Mouse (Mus musculus) limb, embryonic 13.5 days (tissue): Measurements from ENCODE around the gene Lrrk1. TPM values are rescaled to one million over a fixed set of nuclear protein-coding genes. Genes with fewer than 3 reads are reported as not detected.

Source experiments
- ATAC-seq: fragments of 200-750 bp; cut with Nextera tagmentation; 2 replicates; pipeline ENCODE4 v1.8.0; 2017; ENCODE audit warnings: low read depth, moderate number of reproducible peaks, moderate TSS enrichment; ENCODE audit not compliant: low FRiP score
- H3K27ac ChIP-seq: fragments of 300-500 bp; sonication (generic); 2 replicates; pipeline ENCODE4 v1.5.1; 2015; ENCODE audit warnings: inconsistent platforms, mild to moderate bottlenecking, moderate library complexity
- H3K27me3 ChIP-seq: fragments of 300-500 bp; sonication (generic); 2 replicates; pipeline ENCODE4 v1.6.1; 2015; ENCODE audit warnings: mild to moderate bottlenecking, inconsistent platforms
- H3K36me3 ChIP-seq: fragments of 300-500 bp; sonication (generic); 2 replicates; pipeline ENCODE4 v1.6.1; 2015; ENCODE audit warnings: inconsistent platforms, mild to moderate bottlenecking, moderate library complexity
- H3K4me1 ChIP-seq: fragments of 300-500 bp; sonication (generic); 2 replicates; pipeline ENCODE4 v1.6.1; 2015; ENCODE audit warnings: inconsistent platforms
- H3K4me2 ChIP-seq: fragments of 300-500 bp; sonication (generic); replicated peaks from 2 replicates; pipeline ENCODE4 v1.6.1; 2015; ENCODE audit warnings: inconsistent platforms, mild to moderate bottlenecking, moderate library complexity
- H3K4me3 ChIP-seq: fragments of 300-500 bp; sonication (generic); 2 replicates; pipeline ENCODE4 v1.5.1; 2015; ENCODE audit warnings: moderate library complexity, mild to moderate bottlenecking, inconsistent platforms
- H3K9ac ChIP-seq: fragments of 300-500 bp; sonication (generic); 2 replicates; pipeline ENCODE4 v1.6.1; 2015; ENCODE audit warnings: mild to moderate bottlenecking, inconsistent platforms
- H3K9me3 ChIP-seq: fragments of 300-500 bp; sonication (generic); 2 replicates; pipeline ENCODE4 v1.6.1; 2016; ENCODE audit warnings: inconsistent platforms
- WGBS: fragments of 180-500 bp; shearing (Covaris S2); methylation state at CpG from one replicate; pipeline ENCODE4 v1.1.7; 2015; 5-methylcytosine and 5-hydroxymethylcytosine counted together
- polyA plus RNA-seq: library from polyadenylated mRNA; unstranded; fragments of >200 nt; fragmentation: Nextera tagmentation; extraction: Ambion mirVana; gene quantifications from 2 replicates; pipeline ENCODE4 v1.2.1, GENCODE M21; 2015

Lrrk1 gene
- polyA plus RNA-seq, 1 experiment from 2014 or later = 14.1 TPM

DNA sequence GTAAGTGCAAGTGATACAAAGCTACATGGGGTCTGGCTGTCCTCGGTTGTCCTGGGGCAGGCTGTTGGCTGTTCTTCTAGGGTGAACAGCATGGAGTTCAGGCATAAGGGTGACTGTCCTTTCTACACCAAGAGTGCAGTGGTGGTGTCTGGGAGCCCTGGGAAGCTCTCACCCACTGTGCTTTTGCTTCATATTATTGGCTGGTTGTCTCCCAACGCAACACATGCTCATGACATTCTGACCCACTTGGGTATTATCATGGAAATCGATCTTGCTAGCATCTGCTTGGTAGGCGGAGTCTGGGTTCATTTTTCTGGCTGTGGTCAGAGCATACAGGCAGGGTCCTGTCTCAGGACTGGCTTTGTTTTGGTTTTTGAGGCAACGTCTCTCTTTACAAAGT lies 131.7 kb downstream of the Lrrk1 start:
- 82% methylated on average over 5 of the region's 5 CpGs for WGBS
- ATAC-seq = no peak
- H3K27me3 ChIP-seq = no peaks in the 10 kb centered on the region
- no peak overlapping the region for H3K27ac ChIP-seq
- H3K4me2 ChIP-seq = no peak overlapping the region
- no peak overlapping the region for H3K4me3 ChIP-seq
- peaks cover 14% of the 10 kb centered on the region for H3K4me1 ChIP-seq
- H3K36me3 ChIP-seq = peaks cover 14% of the 10 kb centered on the region; the same call in 1 of the 2 replicates
- H3K9me3 ChIP-seq = no peaks in the 10 kb centered on the region
- H3K9ac ChIP-seq = no peak overlapping the region

DNA sequence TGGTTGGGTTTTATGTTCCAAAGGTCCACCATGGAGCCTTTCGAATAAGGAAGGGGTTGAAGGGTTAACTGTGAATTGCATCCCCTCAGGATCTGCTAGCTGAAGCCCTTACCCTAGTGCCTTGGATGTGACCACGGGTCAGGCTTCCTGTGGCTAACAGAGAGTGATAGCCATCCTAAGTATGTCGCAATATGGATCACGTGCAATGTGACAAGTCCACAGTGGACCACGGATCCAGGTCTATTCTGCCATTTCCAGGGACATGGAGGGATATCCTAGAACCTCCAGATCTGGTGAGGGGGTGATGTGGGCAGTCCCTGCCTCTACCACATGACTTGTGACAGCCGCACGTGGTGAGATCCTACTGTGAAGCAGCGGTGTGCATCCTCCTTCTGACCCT lies 133.2 kb downstream of the Lrrk1 start:
- no peak overlapping the region for H3K4me2 ChIP-seq
- H3K27me3 ChIP-seq = no peaks in the 10 kb centered on the region
- 89% methylated on average over 8 of the region's 8 CpGs for WGBS
- H3K4me3 ChIP-seq = no peak overlapping the region
- H3K36me3 ChIP-seq = no peaks in the 10 kb centered on the region
- H3K9me3 ChIP-seq = no peaks in the 10 kb centered on the region
- H3K9ac ChIP-seq = no peak overlapping the region
- peaks cover 14% of the 10 kb centered on the region for H3K4me1 ChIP-seq
- no peak for ATAC-seq
- H3K27ac ChIP-seq = no peak overlapping the region

DNA sequence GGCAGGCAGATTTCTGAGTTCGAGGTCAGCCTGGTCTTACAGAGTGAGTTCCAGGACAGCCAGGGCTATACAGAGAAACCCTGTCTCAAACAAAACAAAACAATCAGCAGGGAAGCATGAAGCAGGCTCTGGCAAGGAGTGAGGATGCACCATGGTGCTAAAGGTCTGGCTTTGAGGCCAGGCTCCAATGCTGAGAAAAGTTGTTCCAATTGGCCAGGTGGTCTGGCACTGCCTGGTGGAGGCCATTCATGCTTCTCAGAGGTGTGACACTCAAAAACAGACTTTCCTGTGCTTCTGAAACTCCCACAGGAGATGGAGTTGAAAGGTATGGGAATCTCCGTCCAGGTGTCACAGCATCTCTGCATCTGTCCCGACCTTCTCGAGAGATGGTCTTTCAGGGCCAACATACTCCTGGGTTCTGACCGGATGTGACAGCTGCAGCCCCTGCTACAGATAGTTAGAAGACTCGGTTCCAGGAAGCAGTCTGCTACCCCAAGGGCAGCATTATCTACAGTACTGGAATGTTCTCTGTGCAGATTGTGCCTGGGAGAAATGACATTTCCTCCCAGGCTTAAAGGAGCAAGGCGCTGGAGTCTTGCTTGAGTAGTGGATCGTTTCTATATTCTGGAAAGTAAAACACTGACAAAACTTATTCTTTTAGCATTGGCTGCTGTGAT lies 134.0 kb downstream of the Lrrk1 start:
- H3K9me3 ChIP-seq = no peaks in the 10 kb centered on the region
- H3K27ac ChIP-seq = no peak overlapping the region
- no peaks in the 10 kb centered on the region for H3K27me3 ChIP-seq
- H3K36me3 ChIP-seq = no peaks in the 10 kb centered on the region
- H3K4me1 ChIP-seq = peaks cover 14% of the 10 kb centered on the region
- no peak for ATAC-seq
- H3K4me2 ChIP-seq = no peak overlapping the region
- H3K4me3 ChIP-seq = no peak overlapping the region
- 79% methylated on average over 8 of the region's 8 CpGs for WGBS
- no peak overlapping the region for H3K9ac ChIP-seq

DNA sequence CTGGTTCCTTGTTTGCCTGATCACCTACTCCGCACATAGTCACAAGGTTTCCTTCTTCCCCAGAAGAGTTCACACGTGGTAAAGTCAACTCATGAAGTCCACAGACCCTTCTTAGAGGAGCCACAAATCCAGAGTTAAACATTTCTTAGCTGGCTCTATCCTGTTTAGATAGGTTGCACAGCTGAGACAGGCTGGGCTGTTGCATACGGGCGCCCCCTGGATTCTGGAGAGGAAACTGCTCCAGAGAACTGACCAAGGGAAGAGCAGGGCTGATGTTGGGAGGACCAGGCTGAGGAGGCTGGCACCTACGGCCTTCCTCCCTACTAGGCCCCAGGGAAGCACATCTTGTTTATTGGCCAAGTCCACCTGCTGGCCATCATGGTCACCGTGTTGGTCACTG lies 138.1 kb downstream of the Lrrk1 start:
- Histone ChIP-seq H3K4me1 (peaks cover 26% of the 10 kb centered on the region), H3K9me3 (no peaks in the 10 kb centered on the region), H3K36me3 (no peaks in the 10 kb centered on the region), H3K4me3 (no peak overlapping the region), H3K27me3 (no peaks in the 10 kb centered on the region), H3K9ac (no peak overlapping the region), H3K4me2 (no peak overlapping the region), H3K27ac (no peak overlapping the region)
- 21% methylated on average over 6 of the region's 6 CpGs for WGBS
- ATAC-seq = peak; percentile 74; the same call in 1 of the 2 replicates

DNA sequence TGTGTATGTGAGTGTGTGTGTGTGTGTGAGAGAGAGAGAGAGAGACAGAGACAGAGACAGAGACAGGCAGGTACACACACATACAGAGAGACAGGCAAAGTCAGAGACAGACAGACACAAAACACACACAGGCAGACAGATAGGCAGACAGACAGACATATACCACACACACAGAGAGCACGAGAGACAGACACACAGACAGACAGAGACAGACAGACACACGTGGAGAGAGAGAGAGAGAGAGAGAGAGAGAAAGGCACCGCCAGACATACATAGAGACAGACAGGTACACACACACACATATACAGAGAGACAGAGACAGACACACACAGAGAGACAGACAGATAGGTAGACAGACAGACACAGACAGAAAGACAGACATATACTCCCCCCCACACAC lies 138.7 kb downstream of the Lrrk1 start:
- Histone ChIP-seq H3K9ac (0 out of 2 replicates have a peak overlapping the region, but pooled peaks have one; percentile 1), H3K27me3 (no peaks in the 10 kb centered on the region), H3K27ac (no peak overlapping the region), H3K4me2 (no peak overlapping the region), H3K4me3 (no peak overlapping the region), H3K4me1 (peaks cover 26% of the 10 kb centered on the region), H3K36me3 (no peaks in the 10 kb centered on the region), H3K9me3 (no peaks in the 10 kb centered on the region)
- WGBS = 87% methylated on average over 3 of the region's 3 CpGs
- ATAC-seq = no peak

DNA sequence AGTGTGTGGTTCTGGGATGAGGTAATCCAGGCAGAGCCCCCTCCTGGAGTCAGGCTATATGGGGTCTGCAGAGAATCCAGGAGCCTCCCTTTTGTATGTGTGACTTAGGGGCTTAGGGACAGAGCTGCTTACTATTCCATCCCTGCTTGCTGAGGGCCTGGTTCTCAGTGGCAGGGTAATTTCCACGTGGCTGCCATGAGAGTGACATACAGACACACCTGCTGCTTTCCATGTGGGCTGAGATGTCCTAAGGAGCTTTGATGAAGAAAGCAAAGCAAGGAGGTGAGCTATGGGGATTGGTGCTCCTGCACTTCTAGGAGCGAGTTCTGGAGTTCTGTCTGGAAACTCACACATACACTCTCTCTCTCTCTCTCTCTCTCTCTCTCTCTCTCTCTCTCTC lies 139.1 kb downstream of the Lrrk1 start:
- Histone ChIP-seq H3K27ac (no peak overlapping the region), H3K36me3 (no peaks in the 10 kb centered on the region), H3K9me3 (no peaks in the 10 kb centered on the region), H3K4me1 (peaks cover 26% of the 10 kb centered on the region), H3K4me2 (no peak overlapping the region), H3K4me3 (no peak overlapping the region), H3K27me3 (no peaks in the 10 kb centered on the region), H3K9ac (no peak overlapping the region)
- no peak for ATAC-seq
- WGBS = 43% methylated on average over 2 of the region's 2 CpGs

DNA sequence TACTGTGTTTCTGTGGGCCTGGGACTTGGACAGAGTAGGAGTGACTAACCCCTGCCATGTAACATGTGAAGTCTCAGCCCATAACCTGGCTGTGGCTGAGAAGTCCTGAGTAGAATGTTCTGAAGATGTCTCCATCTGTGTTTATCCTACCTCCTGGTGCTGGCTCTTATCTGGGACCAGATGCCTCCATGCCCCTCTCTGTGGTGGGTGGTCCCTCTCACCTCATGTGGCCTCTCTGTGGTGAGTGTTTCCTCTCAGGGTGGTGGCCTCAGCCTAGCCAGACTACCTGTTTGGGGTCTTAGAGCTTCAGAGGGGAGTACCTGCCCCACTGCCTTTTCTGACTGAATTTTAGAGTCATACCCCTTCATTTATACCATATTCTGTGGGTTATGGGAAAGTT lies 139.9 kb downstream of the Lrrk1 start:
- no peak overlapping the region for H3K4me2 ChIP-seq
- H3K9ac ChIP-seq = no peak overlapping the region
- no peak overlapping the region for H3K27ac ChIP-seq
- no peaks in the 10 kb centered on the region for H3K36me3 ChIP-seq
- no peaks in the 10 kb centered on the region for H3K27me3 ChIP-seq
- peaks cover 26% of the 10 kb centered on the region for H3K4me1 ChIP-seq
- no peaks in the 10 kb centered on the region for H3K9me3 ChIP-seq
- ATAC-seq = no peak
- no peak overlapping the region for H3K4me3 ChIP-seq

DNA sequence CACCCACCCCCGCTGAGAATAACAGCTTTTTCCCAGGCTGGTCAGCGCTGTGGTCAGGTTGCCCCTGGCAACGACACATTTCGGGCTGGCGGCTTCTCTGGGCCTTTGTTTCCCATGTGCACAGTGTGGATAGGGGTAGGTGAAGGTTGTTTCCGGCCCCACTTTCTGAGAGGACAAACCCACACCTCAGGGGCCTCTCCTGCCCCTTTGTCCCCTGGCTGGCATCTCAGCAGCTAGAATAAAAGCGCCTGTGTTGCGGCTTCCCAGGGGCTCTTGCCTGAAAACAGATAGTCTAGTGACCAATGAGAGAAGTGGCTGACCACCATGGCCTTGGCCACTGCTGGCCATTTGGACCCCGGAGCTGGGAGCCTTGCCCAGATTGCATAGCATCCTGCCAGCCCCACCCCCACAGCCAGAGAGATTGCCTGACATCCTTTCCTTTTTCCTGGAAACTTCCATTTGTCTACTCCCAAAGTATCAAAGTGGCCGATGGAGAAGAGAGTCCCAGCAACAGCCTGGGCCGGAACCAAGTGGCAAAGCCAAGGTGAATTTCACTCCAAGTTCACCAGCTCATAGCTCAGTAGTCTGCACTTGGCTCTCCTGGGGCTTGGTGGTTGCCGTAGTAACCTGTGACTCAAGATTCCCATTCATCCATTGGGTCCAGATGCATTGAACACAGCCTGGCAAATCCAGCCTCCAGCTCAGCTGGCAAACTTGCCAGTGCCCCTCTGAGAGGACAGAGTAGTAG lies 140.7 kb downstream of the Lrrk1 start:
- Histone ChIP-seq H3K4me1 (peaks cover 26% of the 10 kb centered on the region), H3K9ac (no peak overlapping the region), H3K4me3 (no peak overlapping the region), H3K27ac (no peak overlapping the region), H3K27me3 (no peaks in the 10 kb centered on the region), H3K4me2 (no peak overlapping the region), H3K9me3 (no peaks in the 10 kb centered on the region), H3K36me3 (no peaks in the 10 kb centered on the region)
- WGBS = 74% methylated on average over 12 of the region's 12 CpGs
- ATAC-seq = no peak

DNA sequence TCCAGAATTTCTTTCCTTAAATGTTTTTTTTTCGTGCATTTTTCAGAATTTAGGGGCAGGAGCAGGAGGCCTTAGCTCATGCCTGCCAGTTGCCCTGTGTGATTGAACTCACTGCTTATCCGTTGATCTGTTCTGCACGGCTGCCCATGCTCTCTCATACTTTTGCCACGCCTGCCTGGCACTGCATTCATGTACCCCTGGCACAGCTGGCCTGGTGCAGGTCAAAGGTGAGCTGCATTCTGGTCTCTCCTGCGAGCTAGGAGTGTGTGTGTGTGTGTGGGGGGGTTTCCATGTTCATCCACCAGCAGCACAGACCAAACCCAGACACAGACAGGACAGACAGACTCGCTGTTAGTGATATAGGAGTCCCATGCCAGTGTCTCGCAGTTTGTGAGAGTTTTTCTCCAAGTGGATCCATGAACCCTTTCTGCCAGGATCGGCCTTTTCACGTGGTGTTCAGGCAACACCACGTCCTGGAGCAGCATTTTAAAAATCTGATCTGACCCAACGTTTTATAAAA lies 141.4 kb downstream of the Lrrk1 start:
- Histone ChIP-seq H3K4me1 (peaks cover 26% of the 10 kb centered on the region), H3K4me2 (no peak overlapping the region), H3K27me3 (no peaks in the 10 kb centered on the region), H3K36me3 (no peaks in the 10 kb centered on the region), H3K27ac (no peak overlapping the region), H3K4me3 (no peak overlapping the region), H3K9ac (no peak overlapping the region), H3K9me3 (no peaks in the 10 kb centered on the region)
- WGBS = 72% methylated on average over 11 of the region's 11 CpGs
- ATAC-seq = no peak

DNA sequence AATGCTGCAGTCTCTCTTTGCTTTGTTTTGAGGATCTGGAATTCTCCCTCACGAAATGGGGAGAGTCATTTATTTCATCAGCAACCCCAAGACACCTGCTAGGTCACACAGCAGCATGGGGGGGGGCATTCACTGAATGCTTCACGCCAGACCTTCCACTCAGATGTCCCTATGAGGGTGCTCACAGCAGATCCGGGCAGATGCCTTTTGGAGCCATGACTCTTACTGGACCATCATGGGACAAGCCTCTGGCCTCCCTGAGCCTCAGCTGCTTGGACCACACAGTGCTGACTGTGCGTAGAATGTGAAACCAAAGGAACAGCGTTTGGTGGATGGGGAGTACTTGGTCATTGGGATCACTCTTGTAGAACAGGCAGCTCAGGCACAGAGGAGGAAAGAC lies 142.5 kb downstream of the Lrrk1 start:
- peaks cover 26% of the 10 kb centered on the region for H3K4me1 ChIP-seq
- WGBS = 89% methylated on average over 5 of the region's 5 CpGs
- no peaks in the 10 kb centered on the region for H3K27me3 ChIP-seq
- H3K36me3 ChIP-seq = no peaks in the 10 kb centered on the region
- H3K4me2 ChIP-seq = no peak overlapping the region
- no peak overlapping the region for H3K9ac ChIP-seq
- no peak for ATAC-seq
- H3K9me3 ChIP-seq = no peaks in the 10 kb centered on the region
- no peak overlapping the region for H3K27ac ChIP-seq
- no peak overlapping the region for H3K4me3 ChIP-seq

DNA sequence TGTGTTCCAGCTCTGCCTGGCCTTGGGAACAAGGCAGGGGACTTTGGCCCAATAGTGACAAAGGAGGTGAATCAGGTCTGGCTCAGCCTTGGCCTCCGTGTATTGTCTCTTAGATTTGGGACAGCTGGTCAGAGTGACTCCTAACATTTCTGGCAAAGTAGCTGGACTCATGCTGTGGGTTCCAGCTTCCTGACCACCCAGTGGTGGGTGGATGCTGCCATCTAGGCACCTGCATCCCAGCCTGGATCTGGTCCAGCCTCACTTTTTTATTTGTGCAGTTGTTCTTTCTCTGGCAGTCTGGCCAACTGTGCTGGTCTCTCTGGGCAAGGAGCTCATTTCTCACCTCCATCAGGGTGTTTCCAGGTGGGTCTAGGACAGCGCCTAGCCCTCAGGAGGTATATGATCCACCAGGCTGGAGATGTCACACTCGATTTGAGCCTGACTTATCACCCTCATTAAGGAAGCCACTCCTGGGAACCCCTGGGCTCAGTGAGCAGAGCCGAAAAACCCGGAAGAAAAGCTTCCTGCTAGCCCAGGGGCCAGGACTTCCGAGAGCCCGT lies 144.3 kb downstream of the Lrrk1 start:
- 76% methylated on average over 7 of the region's 7 CpGs for WGBS
- Histone ChIP-seq H3K9ac (no peak overlapping the region), H3K4me1 (peaks cover 12% of the 10 kb centered on the region), H3K36me3 (no peaks in the 10 kb centered on the region), H3K9me3 (no peaks in the 10 kb centered on the region), H3K27ac (no peak overlapping the region), H3K27me3 (no peaks in the 10 kb centered on the region), H3K4me3 (no peak overlapping the region), H3K4me2 (no peak overlapping the region)
- ATAC-seq = no peak

DNA sequence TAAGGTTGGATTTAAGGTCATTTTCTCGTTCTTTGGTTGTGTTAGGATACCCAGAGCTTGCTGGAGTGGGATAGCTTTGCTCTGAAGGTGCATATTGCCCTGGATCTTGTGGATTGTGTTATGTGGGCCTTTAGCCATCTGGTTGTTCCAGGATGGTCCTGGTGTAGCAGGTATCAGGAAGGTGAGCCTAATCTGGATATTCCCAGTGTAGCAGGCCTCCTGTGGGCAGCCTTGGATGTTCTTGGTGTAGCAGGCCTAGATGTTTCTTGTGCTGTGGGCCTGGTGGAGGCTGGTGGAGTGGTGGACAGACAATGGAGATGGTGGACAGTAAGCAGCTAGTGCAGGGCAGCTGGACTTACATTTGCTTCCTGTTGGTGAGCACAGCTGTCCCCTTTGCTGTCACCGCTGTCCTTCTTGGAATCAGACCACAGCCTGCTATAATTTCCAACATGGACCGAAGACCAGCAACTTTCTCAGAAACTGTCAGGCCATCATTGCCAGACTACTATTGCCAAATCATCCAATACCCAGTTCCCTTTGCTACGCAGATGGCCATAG lies 146.2 kb downstream of the Lrrk1 start:
- Histone ChIP-seq H3K27me3 (no peaks in the 10 kb centered on the region), H3K36me3 (no peaks in the 10 kb centered on the region), H3K27ac (no peak overlapping the region), H3K4me1 (no peaks in the 10 kb centered on the region), H3K4me2 (no peak overlapping the region), H3K9ac (no peak overlapping the region), H3K9me3 (no peaks in the 10 kb centered on the region), H3K4me3 (no peak overlapping the region)
- no peak for ATAC-seq
- WGBS = 87% methylated on average over 4 of the region's 4 CpGs
